Mouse (Mus musculus) forebrain, embryonic 14.5 days (tissue): Measurements from ENCODE around the gene Smok3c. TPM values are rescaled to one million over a fixed set of nuclear protein-coding genes. Genes with fewer than 3 reads are reported as not detected.

Experiments used
- ATAC-seq: fragments of 200-750 bp; cut with Nextera tagmentation; 2 replicates; pipeline ENCODE4 v1.8.0; 2017; ENCODE audit warnings: mild to moderate bottlenecking, moderate library complexity
- DNase-seq: peaks from one replicate; pipeline ENCODE4 v3.0.0-alpha.2; 2015; ENCODE audit warnings: low spot score
- H3K27ac ChIP-seq: fragments of 300-500 bp; sonication (generic); 2 replicates; pipeline ENCODE4 v1.5.1; 2014; ENCODE audit warnings: low read depth, mild to moderate bottlenecking, control low read depth, low read length, moderate library complexity
- H3K27me3 ChIP-seq: fragments of 300-500 bp; sonication (generic); replicated peaks from 2 replicates; pipeline ENCODE4 v1.6.1; 2014; ENCODE audit warnings: low read length, control low read depth, mixed read lengths; ENCODE audit not compliant: control insufficient read depth, insufficient read depth
- H3K36me3 ChIP-seq: fragments of 300-500 bp; sonication (generic); 2 replicates; pipeline ENCODE4 v1.6.1; 2014; ENCODE audit warnings: low read length, control low read depth; ENCODE audit not compliant: control insufficient read depth, insufficient read depth
- H3K4me1 ChIP-seq: fragments of 300-500 bp; sonication (generic); 2 replicates; pipeline ENCODE4 v1.6.1; 2014; ENCODE audit warnings: antibody characterized with exemption, low read length, control low read depth; ENCODE audit not compliant: control insufficient read depth, insufficient read depth
- H3K4me2 ChIP-seq: fragments of 300-500 bp; sonication (generic); 2 replicates; pipeline ENCODE4 v1.6.1; 2014; ENCODE audit warnings: mild to moderate bottlenecking, control low read depth, low read length
- H3K4me3 ChIP-seq: fragments of 300-500 bp; sonication (generic); 2 replicates; pipeline ENCODE4 v1.5.1; 2014; ENCODE audit warnings: low read depth, low read length, control low read depth
- H3K9ac ChIP-seq: fragments of 300-500 bp; sonication (generic); 2 replicates; pipeline ENCODE4 v1.6.1; 2014; ENCODE audit warnings: mild to moderate bottlenecking, low read length, control low read depth, moderate library complexity
- H3K9me3 ChIP-seq: fragments of 300-500 bp; sonication (generic); replicated peaks from 2 replicates; pipeline ENCODE4 v1.6.1; 2016; ENCODE audit warnings: low read length, control low read depth, mixed read lengths; ENCODE audit not compliant: control insufficient read depth
- WGBS: fragments of 180-500 bp; shearing (Covaris S2); extraction: QIAGEN DNeasy Blood & Tissue Kit; methylation state at CpG from one replicate; pipeline ENCODE4 v1.1.7; 2014; 5-methylcytosine and 5-hydroxymethylcytosine counted together
- polyA plus RNA-seq: library from polyadenylated mRNA; unstranded; fragments of >200 nt; fragmentation: Nextera tagmentation; extraction: Ambion mirVana; gene quantifications from 2 replicates; pipeline ENCODE4 v1.2.1, GENCODE M21; 2014

Smok3c gene
- polyA plus RNA-seq, 1 experiment from 2014 or later: not detected

GRCm38 (mm10) chr5:138076148-138076547, 23.2 kb downstream of the Smok3c start:
- Histone ChIP-seq H3K4me1 (no peaks in the 10 kb centered on the region), H3K36me3 (no peaks in the 10 kb centered on the region), H3K9me3 (no peaks in the 10 kb centered on the region), H3K4me2 (no peak overlapping the region), H3K9ac (no peak overlapping the region), H3K27me3 (no peaks in the 10 kb centered on the region), H3K4me3 (no peak overlapping the region), H3K27ac (no peak overlapping the region)
- ATAC-seq (no peak), DNase-seq (no peak)
- 63% methylated on average over 2 of the region's 2 CpGs for WGBS

DNA sequence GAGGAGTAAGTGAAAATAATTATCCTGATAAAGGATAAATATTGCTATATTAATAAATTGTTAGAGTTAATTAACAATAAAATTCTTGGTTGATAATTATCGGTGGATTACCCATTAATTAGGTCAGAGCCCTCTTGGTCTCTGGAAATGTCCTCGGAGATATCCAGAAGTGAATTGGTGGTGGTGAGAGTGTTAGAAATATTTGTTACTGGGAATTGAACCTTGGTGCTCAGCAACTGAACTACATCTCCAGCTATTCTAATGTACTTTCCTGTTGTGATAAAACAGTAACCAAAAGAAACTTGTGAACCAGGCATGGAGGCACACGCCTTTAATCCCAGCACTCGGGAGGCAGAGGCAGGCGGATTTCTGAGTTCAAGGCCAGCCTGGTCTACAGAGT, 27.5 kb downstream of the Smok3c start:
- 92% methylated on average over 5 of the region's 5 CpGs for WGBS
- DNase-seq: no peak
- no peak overlapping the region for H3K9ac ChIP-seq

GRCm38 (mm10) chr5:138081446-138081845, 28.5 kb downstream of the Smok3c start:
- no peak overlapping the region for H3K4me2 ChIP-seq
- DNase-seq: no peak
- no peak overlapping the region for H3K27ac ChIP-seq
- H3K27me3 ChIP-seq: no peaks in the 10 kb centered on the region
- no peak for ATAC-seq
- H3K4me1 ChIP-seq: peaks cover 6% of the 10 kb centered on the region
- no peak overlapping the region for H3K4me3 ChIP-seq
- no peaks in the 10 kb centered on the region for H3K9me3 ChIP-seq
- WGBS: 86% methylated on average over 9 of the region's 9 CpGs
- H3K36me3 ChIP-seq: no peaks in the 10 kb centered on the region
- H3K9ac ChIP-seq: no peak overlapping the region

More for the DNA sequence above, 27.5 kb downstream of the Smok3c start:
- Histone ChIP-seq H3K9me3 (no peaks in the 10 kb centered on the region), H3K4me1 (no peaks in the 10 kb centered on the region), H3K27me3 (no peaks in the 10 kb centered on the region), H3K36me3 (no peaks in the 10 kb centered on the region), H3K4me2 (no peak overlapping the region), H3K4me3 (no peak overlapping the region), H3K27ac (no peak overlapping the region)
- no peak for ATAC-seq

DNA sequence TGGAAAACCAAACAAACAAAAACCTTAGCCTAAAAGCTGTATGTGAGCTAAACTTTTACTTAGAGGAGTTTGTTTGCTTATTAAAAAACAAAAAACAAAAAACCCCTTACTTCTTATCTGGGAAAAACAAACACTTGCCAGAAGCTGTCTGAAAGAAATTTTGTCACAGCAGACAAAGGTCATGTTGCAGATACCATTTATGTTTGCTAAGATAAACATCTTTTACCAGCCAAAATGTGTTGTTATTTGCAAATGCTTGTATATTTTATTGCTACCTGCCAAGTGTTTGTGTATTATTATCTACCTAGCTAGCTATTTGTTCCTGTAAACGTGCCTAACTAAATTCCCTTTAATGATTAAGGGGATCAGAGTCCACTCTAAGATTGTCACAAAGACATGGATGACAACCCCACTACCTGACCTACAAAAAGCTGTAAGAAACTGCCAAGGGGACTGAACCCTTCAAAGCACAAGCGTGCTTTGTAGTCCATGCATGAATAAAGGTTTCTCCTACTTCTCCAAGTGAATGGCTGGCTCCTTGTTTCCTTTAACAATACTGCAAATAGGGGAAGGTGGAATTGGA, 30.4 kb downstream of the Smok3c start:
- Histone ChIP-seq H3K27me3 (no peaks in the 10 kb centered on the region), H3K27ac (no peak overlapping the region), H3K9ac (no peak overlapping the region), H3K4me2 (no peak overlapping the region), H3K36me3 (peaks cover 13% of the 10 kb centered on the region), H3K4me3 (no peak overlapping the region), H3K9me3 (no peaks in the 10 kb centered on the region), H3K4me1 (peaks cover 14% of the 10 kb centered on the region)
- DNase-seq (no peak), ATAC-seq (no peak)
- WGBS: 62% methylated on average over 2 of the region's 2 CpGs

- no peaks in the 10 kb centered on the region for H3K9me3 ChIP-seq
- H3K27ac ChIP-seq: no peak overlapping the region
- H3K4me2 ChIP-seq: no peak overlapping the region
- H3K4me1 ChIP-seq: peaks cover 14% of the 10 kb centered on the region
- H3K27me3 ChIP-seq: no peaks in the 10 kb centered on the region
- no peak for DNase-seq
- no peak for ATAC-seq
- 93% methylated on average over 2 of the region's 2 CpGs for WGBS
- H3K36me3 ChIP-seq: peaks cover 16% of the 10 kb centered on the region
- no peak overlapping the region for H3K4me3 ChIP-seq
- no peak overlapping the region for H3K9ac ChIP-seq
Measured at GRCm38 (mm10) chr5:138083936-138084335, 30.9 kb downstream of the Smok3c start.

DNA sequence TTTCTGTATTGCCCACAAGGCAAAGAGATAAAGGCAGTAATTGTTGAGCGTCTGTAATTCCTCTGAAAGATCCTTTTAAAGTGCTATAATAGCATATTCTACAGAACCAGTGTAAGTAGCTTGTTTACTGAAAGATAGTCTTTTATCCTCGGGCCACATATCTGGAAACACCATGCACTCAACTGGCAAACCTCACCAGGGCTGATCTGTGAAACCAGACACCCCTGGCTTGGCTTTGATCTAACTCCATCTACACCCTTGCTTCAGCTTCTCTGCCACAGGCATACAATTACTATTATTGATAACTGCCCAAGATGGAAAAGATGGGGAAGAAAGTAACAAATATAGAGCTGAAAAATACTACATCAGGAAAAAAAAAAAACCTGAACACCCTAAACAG, 31.5 kb downstream of the Smok3c start:
- no peaks in the 10 kb centered on the region for H3K27me3 ChIP-seq
- H3K9me3 ChIP-seq: no peaks in the 10 kb centered on the region
- H3K36me3 ChIP-seq: peaks cover 16% of the 10 kb centered on the region
- WGBS: 65% methylated on average over 2 of the region's 2 CpGs
- H3K4me3 ChIP-seq: peak overlapping the region; percentile 87
- ATAC-seq: peak; percentile 24; the same call in 1 of the 2 replicates
- H3K4me2 ChIP-seq: peak overlapping the region; percentile 53
- peaks cover 14% of the 10 kb centered on the region for H3K4me1 ChIP-seq
- no peak overlapping the region for H3K27ac ChIP-seq
- no peak for DNase-seq
- peak overlapping the region; percentile 98 for H3K9ac ChIP-seq

DNA sequence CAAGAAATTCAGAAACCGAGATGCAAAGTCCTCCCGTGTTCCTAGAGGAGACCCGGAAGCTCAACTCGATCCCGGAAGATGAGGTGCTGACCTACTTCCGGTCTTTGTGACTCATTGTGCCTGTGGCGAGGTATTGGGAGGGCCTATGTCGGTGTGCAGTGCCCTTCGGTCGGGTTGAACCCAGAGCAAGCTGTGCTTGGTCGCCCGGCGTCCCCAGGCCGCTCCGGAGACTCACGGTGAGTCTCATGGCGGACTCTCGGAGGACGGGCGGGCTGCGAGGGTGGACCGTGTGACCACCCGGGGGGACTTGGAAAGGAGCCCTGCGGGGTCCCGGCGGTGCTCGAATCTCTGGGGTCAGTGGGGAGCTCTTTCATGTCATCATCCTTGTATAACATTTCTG, 32.0 kb downstream of the Smok3c start, which contains the start of gene Zkscan1:
TSS of gene Zkscan1 (plus strand) at position 89 of the 400 bp plus-strand sequence.
- peak within 1 kb of the TSS; percentile 98 for H3K9ac ChIP-seq
- under 1% methylated on average over 27 of the region's 27 CpGs for WGBS
- no peaks in the 10 kb centered on the region for H3K9me3 ChIP-seq
- peaks cover 16% of the 10 kb centered on the region for H3K36me3 ChIP-seq
- ATAC-seq (peak; percentile 98), DNase-seq (peak; percentile 97)
- H3K27me3 ChIP-seq: no peaks in the 10 kb centered on the region
- peak within 1 kb of the TSS; percentile 53 for H3K4me2 ChIP-seq
- peaks cover 14% of the 10 kb centered on the region for H3K4me1 ChIP-seq
- peak within 1 kb of the TSS; percentile 84 for H3K27ac ChIP-seq
- peak within 1 kb of the TSS; percentile 87 for H3K4me3 ChIP-seq

- Histone ChIP-seq H3K4me3 (peak overlapping the region; percentile 87), H3K4me2 (peak overlapping the region; percentile 53), H3K27me3 (no peaks in the 10 kb centered on the region), H3K36me3 (peaks cover 16% of the 10 kb centered on the region), H3K9me3 (no peaks in the 10 kb centered on the region), H3K4me1 (peaks cover 14% of the 10 kb centered on the region), H3K9ac (peak overlapping the region; percentile 98), H3K27ac (peak overlapping the region; percentile 84)
- DNase-seq: peak; percentile 44
- no peak for ATAC-seq
- 0% methylated on average over 18 of the region's 18 CpGs for WGBS
Measured at GRCm38 (mm10) chr5:138085421-138085911, 32.5 kb downstream of the Smok3c start.

- H3K9ac ChIP-seq: peak overlapping the region; percentile 98; the same call in 1 of the 2 replicates
- peak overlapping the region; percentile 53 for H3K4me2 ChIP-seq
- no peaks in the 10 kb centered on the region for H3K9me3 ChIP-seq
- peak overlapping the region; percentile 87; the same call in 1 of the 2 replicates for H3K4me3 ChIP-seq
- peaks cover 14% of the 10 kb centered on the region for H3K4me1 ChIP-seq
- peaks cover 18% of the 10 kb centered on the region for H3K36me3 ChIP-seq
- DNase-seq (no peak), ATAC-seq (no peak)
- H3K27me3 ChIP-seq: no peaks in the 10 kb centered on the region
- 86% methylated on average over 3 of the region's 3 CpGs for WGBS
- no peak overlapping the region for H3K27ac ChIP-seq
Measured at GRCm38 (mm10) chr5:138086842-138087241, 33.8 kb downstream of the Smok3c start.
